Mouse (Mus musculus) fibroblast of lung, adult 2 months (primary cell): Measurements from ENCODE around the gene Cbwd1.
A peak's percentile ranks its signal among the peaks of the same experiment; 100 is the strongest.

Experiments
- DNase-seq: peaks from one replicate; pipeline ENCODE4 v3.0.0-alpha.2; 2011; ENCODE audit warnings: low read depth

The Cbwd1 gene

GRCm38 (mm10) chr19:24961172-24961962 lies at the start of gene Cbwd1:
TSS of gene Cbwd1 (minus strand) at chr19:24961610.
- peak; percentile 95 for DNase-seq

- no peak for DNase-seq
Observed at GRCm38 (mm10) chr19:25008509-25008908, 47.1 kb upstream of the Cbwd1 start.

- DNase-seq, result no peak
Observed at GRCm38 (mm10) chr19:25006686-25007085, 45.3 kb upstream of the Cbwd1 start.

- no peak for DNase-seq
Observed at GRCm38 (mm10) chr19:25003810-25004209, 42.4 kb upstream of the Cbwd1 start.

GRCm38 (mm10) chr19:25002828-25003227 lies 41.4 kb upstream of the Cbwd1 start:
- no peak for DNase-seq

- no peak for DNase-seq
Observed at GRCm38 (mm10) chr19:25002032-25002431, 40.6 kb upstream of the Cbwd1 start.

GRCm38 (mm10) chr19:25000153-25000552 lies 38.7 kb upstream of the Cbwd1 start:
- DNase-seq, result no peak

- no peak for DNase-seq
Observed at GRCm38 (mm10) chr19:24999201-24999886, 37.9 kb upstream of the Cbwd1 start, which contains the start of gene Dock8. TSS of gene Dock8 (plus strand) at chr19:24999534.

GRCm38 (mm10) chr19:24998561-24998960 lies 37.2 kb upstream of the Cbwd1 start:
- no peak for DNase-seq

GRCm38 (mm10) chr19:24996815-24997704 lies 35.6 kb upstream of the Cbwd1 start:
- no peak for DNase-seq

- DNase-seq, result peak; percentile 49
Observed at GRCm38 (mm10) chr19:24994900-24995299, 33.5 kb upstream of the Cbwd1 start.

GRCm38 (mm10) chr19:24993526-24993925 lies 32.1 kb upstream of the Cbwd1 start:
- no peak for DNase-seq

- no peak for DNase-seq
Observed at GRCm38 (mm10) chr19:24990138-24990822, 28.9 kb upstream of the Cbwd1 start.

GRCm38 (mm10) chr19:24988831-24989230 lies 27.4 kb upstream of the Cbwd1 start:
- no peak for DNase-seq

- no peak for DNase-seq
Observed at GRCm38 (mm10) chr19:24987355-24987754, 25.9 kb upstream of the Cbwd1 start.

GRCm38 (mm10) chr19:24985045-24985444 lies 23.6 kb upstream of the Cbwd1 start:
- no peak for DNase-seq

- DNase-seq, result no peak
Observed at GRCm38 (mm10) chr19:24983857-24984498, 22.6 kb upstream of the Cbwd1 start.

- no peak for DNase-seq
Observed at GRCm38 (mm10) chr19:24983050-24983449, 21.6 kb upstream of the Cbwd1 start.

- peak; percentile 18 for DNase-seq
Observed at GRCm38 (mm10) chr19:24981294-24981693, 19.9 kb upstream of the Cbwd1 start.

GRCm38 (mm10) chr19:24978852-24979842 lies 17.7 kb upstream of the Cbwd1 start:
- DNase-seq, result no peak
